Mouse (Mus musculus): ENCODE results near the gene Guca1b. TPM values are rescaled to one million over a fixed set of nuclear protein-coding genes. Genes with fewer than 3 reads are reported as not detected.

Gene Guca1b
- polyA plus RNA-seq, 1 experiment from 2014 or later, result 0.70 TPM

DNA sequence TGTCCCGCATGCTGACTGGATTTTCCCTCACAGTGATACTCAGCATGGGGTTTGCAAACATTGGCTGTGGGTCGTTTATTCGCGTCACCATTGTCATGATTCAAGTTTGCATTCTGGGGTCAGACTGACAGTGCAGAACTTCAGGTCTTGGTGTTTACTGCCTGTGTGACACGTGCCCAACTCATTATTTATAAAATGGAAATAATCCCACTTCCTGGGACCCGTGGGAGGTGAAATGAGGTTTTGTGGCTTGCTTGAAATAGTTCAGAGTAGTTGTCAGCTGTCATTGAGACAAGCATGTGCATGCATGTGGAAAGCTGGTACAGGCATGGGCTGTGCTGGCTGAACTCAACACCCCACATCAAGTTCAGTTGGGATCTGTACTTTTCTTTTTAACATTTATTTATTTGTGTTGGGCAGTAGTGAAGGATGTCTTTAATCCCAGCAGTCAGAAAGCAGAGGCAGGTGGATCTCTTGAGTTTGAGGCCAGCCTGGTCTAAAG, 8.4 kb upstream of the Guca1b start:
- Histone ChIP-seq H3K4me3 (ENCODE audit: low read depth, low read length) (no peak overlapping the region), H3K9ac (ENCODE audit: low read length) (no peak overlapping the region), H3K4me2 (no peak overlapping the region), H3K36me3 (ENCODE audit: control insufficient read depth, insufficient read depth, low read length) (peaks cover 13% of the 10 kb centered on the region), H3K27ac (ENCODE audit: low read depth, low read length) (no peak overlapping the region), H3K4me1 (ENCODE audit: control insufficient read depth, insufficient read depth, low read length) (no peaks in the 10 kb centered on the region), H3K27me3 (ENCODE audit: control insufficient read depth, insufficient read depth, low read length) (no peaks in the 10 kb centered on the region), H3K9me3 (ENCODE audit: control insufficient read depth, low read length) (no peaks in the 10 kb centered on the region)
- WGBS, result 90% methylated on average over 6 of the region's 6 CpGs
- ATAC-seq (ENCODE audit: low FRiP score), result no peak
- DNase-seq (ENCODE audit: low spot score, missing footprints), result no peak

DNA sequence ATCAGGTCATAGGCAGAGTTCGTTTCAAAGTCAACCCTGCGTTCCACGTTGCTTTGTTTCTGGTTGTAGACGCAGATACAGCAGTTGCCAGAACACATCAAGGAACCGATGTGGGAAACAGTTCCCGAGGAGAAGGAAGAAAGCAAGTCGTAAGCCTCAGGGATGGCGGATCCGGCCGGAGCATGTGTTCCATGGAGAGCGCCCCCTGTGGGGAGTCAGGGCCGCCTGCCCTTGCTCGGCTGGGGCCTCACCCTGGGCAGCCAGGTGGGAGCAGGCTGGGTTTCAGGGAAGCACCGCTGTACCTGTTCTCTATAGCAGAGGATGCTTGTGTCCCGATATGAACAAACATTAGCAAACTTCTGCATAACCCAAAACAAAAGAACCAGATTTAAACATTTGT, 7.1 kb upstream of the Guca1b start:
- no peak for DNase-seq (ENCODE audit: low spot score, missing footprints)
- peaks cover 13% of the 10 kb centered on the region for H3K36me3 ChIP-seq (ENCODE audit: control insufficient read depth, insufficient read depth, low read length)
- no peaks in the 10 kb centered on the region; the same call in 1 of the 2 replicates for H3K27me3 ChIP-seq (ENCODE audit: control insufficient read depth, insufficient read depth, low read length)
- 84% methylated on average over 15 of the region's 15 CpGs for WGBS
- no peak overlapping the region for H3K27ac ChIP-seq (ENCODE audit: low read depth, low read length)
- H3K4me3 ChIP-seq (ENCODE audit: low read depth, low read length), result no peak overlapping the region
- H3K4me2 ChIP-seq, result no peak overlapping the region
- H3K4me1 ChIP-seq (ENCODE audit: control insufficient read depth, insufficient read depth, low read length), result no peaks in the 10 kb centered on the region
- no peaks in the 10 kb centered on the region for H3K9me3 ChIP-seq (ENCODE audit: control insufficient read depth, low read length)
- H3K9ac ChIP-seq (ENCODE audit: low read length), result no peak overlapping the region
- ATAC-seq (ENCODE audit: low FRiP score), result no peak

DNA sequence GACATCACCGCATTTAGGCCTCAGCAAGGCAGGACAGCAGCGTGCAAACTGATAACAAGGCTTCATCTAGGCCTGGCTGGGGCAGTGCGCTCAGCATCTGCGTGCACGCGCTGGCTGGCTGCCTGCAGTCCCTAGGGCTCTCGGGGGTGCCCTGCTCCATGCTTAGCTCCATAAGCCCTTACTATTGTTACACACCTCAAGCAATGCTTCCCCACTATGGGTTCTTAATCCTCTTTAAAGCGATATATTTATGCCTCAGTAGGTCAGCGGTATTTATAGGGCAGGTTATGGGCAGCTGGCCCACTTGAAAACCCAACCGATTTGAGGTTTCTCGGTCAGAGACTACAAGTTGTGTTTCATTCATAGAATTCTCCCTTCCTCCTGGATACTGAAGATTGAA, 3.3 kb upstream of the Guca1b start:
- ATAC-seq (ENCODE audit: low FRiP score) (no peak), DNase-seq (ENCODE audit: low spot score, missing footprints) (no peak)
- 48% methylated on average over 11 of the region's 11 CpGs for WGBS
- H3K36me3 ChIP-seq (ENCODE audit: control insufficient read depth, insufficient read depth, low read length), result peaks cover 4% of the 10 kb centered on the region; the same call in 1 of the 2 replicates
- no peak overlapping the region for H3K27ac ChIP-seq (ENCODE audit: low read depth, low read length)
- H3K4me3 ChIP-seq (ENCODE audit: low read depth, low read length), result no peak overlapping the region
- 0 out of 2 replicates have a peak, but pooled peaks cover 3% of the 10 kb centered on the region for H3K4me1 ChIP-seq (ENCODE audit: control insufficient read depth, insufficient read depth, low read length)
- no peaks in the 10 kb centered on the region; the same call in 1 of the 2 replicates for H3K9me3 ChIP-seq (ENCODE audit: control insufficient read depth, low read length)
- no peak overlapping the region for H3K9ac ChIP-seq (ENCODE audit: low read length)
- H3K27me3 ChIP-seq (ENCODE audit: control insufficient read depth, insufficient read depth, low read length), result no peaks in the 10 kb centered on the region; the same call in 1 of the 2 replicates
- no peak overlapping the region for H3K4me2 ChIP-seq

DNA sequence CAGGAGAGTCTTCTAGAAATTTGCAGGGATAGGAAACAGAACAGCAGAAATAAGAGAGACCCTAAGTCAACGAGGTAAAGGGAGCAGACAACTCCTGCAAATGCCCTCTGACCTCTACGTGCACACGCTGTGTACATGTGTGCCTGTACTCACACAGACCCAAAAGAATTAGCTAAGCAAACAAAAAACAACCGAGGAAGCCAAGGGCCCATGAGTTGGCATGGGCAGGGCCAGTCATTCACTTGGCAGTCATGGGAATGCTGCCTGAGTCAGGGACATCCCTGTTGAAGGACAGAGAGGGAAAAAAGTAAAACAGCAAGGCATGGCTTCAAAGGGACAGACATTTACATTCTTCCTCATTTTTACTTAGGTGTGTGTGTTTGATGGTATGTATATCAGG, 1.9 kb upstream of the Guca1b start:
- 90% methylated on average over 4 of the region's 4 CpGs for WGBS
- Histone ChIP-seq H3K9ac (ENCODE audit: low read length) (no peak overlapping the region), H3K27ac (ENCODE audit: low read depth, low read length) (no peak overlapping the region), H3K4me1 (ENCODE audit: control insufficient read depth, insufficient read depth, low read length) (0 out of 2 replicates have a peak, but pooled peaks cover 3% of the 10 kb centered on the region), H3K27me3 (ENCODE audit: control insufficient read depth, insufficient read depth, low read length) (no peaks in the 10 kb centered on the region; the same call in 1 of the 2 replicates), H3K4me3 (ENCODE audit: low read depth, low read length) (no peak overlapping the region), H3K9me3 (ENCODE audit: control insufficient read depth, low read length) (no peaks in the 10 kb centered on the region; the same call in 1 of the 2 replicates), H3K36me3 (ENCODE audit: control insufficient read depth, insufficient read depth, low read length) (0 out of 2 replicates have a peak, but pooled peaks cover 2% of the 10 kb centered on the region), H3K4me2 (no peak overlapping the region)
- ATAC-seq (ENCODE audit: low FRiP score) (no peak), DNase-seq (ENCODE audit: low spot score, missing footprints) (no peak)

DNA sequence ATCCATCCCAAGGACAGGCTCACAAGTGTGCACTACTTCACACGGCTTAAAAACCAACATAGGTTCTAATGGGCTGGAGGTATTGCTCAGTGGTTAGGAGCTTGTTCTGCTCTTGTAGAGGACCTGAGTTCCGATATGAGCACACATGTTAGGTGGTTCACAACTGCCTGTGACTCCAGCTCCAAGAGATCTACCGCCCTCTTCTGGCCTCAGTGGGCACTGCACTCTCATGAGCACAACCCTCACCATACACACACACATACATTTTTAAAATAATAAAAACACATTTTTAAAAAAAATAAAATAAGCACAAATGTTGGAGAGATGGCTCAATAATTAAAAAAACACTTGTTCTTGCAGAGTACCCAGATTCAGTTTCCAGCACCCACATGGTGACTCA, 1.1 kb upstream of the Guca1b start:
- Histone ChIP-seq H3K4me2 (no peak overlapping the region), H3K9ac (ENCODE audit: low read length) (no peak overlapping the region), H3K4me3 (ENCODE audit: low read depth, low read length) (no peak overlapping the region), H3K36me3 (ENCODE audit: control insufficient read depth, insufficient read depth, low read length) (0 out of 2 replicates have a peak, but pooled peaks cover 2% of the 10 kb centered on the region), H3K27ac (ENCODE audit: low read depth, low read length) (no peak overlapping the region), H3K4me1 (ENCODE audit: control insufficient read depth, insufficient read depth, low read length) (0 out of 2 replicates have a peak, but pooled peaks cover 3% of the 10 kb centered on the region), H3K27me3 (ENCODE audit: control insufficient read depth, insufficient read depth, low read length) (no peaks in the 10 kb centered on the region; the same call in 1 of the 2 replicates), H3K9me3 (ENCODE audit: control insufficient read depth, low read length) (no peaks in the 10 kb centered on the region; the same call in 1 of the 2 replicates)
- DNase-seq (ENCODE audit: low spot score, missing footprints) (no peak), ATAC-seq (ENCODE audit: low FRiP score) (no peak)
- WGBS, result 90% methylated on average over 3 of the region's 3 CpGs

DNA sequence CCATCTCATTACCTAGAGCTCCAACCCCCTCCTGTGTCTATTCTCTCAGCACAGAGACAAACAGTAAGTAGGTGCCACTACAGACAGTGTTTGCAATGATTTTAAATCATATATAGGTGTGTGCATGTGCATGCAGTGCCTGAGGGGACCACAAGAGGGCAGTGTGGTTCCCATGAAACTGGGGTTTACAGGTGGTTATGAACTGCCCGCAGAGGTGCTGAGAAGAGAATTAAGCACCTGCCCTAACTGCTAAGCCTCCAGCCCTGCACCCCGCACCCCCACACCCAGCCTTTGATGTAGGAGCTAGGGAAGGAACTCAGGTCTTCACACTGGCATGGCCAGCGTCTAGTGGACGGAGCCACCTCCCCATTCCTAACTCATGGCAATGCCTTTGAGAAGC, 1.5 kb downstream of the Guca1b start:
- 0 out of 2 replicates have a peak, but pooled peaks cover 3% of the 10 kb centered on the region for H3K4me1 ChIP-seq (ENCODE audit: control insufficient read depth, insufficient read depth, low read length)
- peak; percentile 94 for DNase-seq (ENCODE audit: low spot score, missing footprints)
- 52% methylated on average over 4 of the region's 4 CpGs for WGBS
- H3K4me2 ChIP-seq, result no peak overlapping the region
- H3K27me3 ChIP-seq (ENCODE audit: control insufficient read depth, insufficient read depth, low read length), result no peaks in the 10 kb centered on the region; the same call in 1 of the 2 replicates
- ATAC-seq (ENCODE audit: low FRiP score), result no peak
- H3K36me3 ChIP-seq (ENCODE audit: control insufficient read depth, insufficient read depth, low read length), result no peaks in the 10 kb centered on the region
- H3K4me3 ChIP-seq (ENCODE audit: low read depth, low read length), result no peak overlapping the region
- no peak overlapping the region for H3K27ac ChIP-seq (ENCODE audit: low read depth, low read length)
- no peaks in the 10 kb centered on the region; the same call in 1 of the 2 replicates for H3K9me3 ChIP-seq (ENCODE audit: control insufficient read depth, low read length)
- no peak overlapping the region for H3K9ac ChIP-seq (ENCODE audit: low read length)

DNA sequence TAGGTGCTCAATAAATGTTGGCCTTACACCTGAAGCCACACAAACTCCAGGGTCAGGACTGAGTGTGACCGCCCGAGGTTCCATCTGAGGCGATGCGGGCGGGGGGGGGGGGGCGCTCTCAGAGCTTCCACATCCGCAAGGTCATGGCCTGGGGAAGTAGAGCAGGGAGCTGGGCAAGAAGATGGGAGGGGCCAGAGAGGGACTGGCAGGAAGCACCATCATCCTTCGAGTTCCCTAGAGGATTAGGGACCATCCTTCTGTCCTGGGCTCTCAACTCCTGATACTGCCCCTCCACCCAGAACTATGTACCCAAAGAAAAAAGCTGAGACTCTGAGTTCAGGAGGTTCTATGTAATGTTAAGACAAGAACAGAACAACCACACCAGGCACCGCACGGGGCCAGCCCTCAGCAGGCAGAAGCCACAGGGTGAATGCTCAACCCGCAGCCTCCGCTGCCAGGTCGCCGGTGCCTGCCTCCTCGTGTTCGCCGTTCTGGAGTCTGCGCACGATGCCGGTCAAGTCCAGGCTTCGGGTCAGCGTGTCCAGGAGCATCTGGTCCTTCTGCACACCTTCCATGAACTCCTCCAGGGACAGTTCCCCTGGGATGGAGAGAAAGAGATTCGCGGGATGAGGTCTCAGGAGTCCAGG, 9.2 kb downstream of the Guca1b start:
- Histone ChIP-seq H3K4me3 (ENCODE audit: low read depth, low read length) (no peak overlapping the region), H3K27me3 (ENCODE audit: control insufficient read depth, insufficient read depth, low read length) (peaks cover 7% of the 10 kb centered on the region), H3K4me2 (peak overlapping the region; percentile 34), H3K4me1 (ENCODE audit: control insufficient read depth, insufficient read depth, low read length) (0 out of 2 replicates have a peak, but pooled peaks cover 5% of the 10 kb centered on the region), H3K27ac (ENCODE audit: low read depth, low read length) (no peak overlapping the region), H3K36me3 (ENCODE audit: control insufficient read depth, insufficient read depth, low read length) (no peaks in the 10 kb centered on the region), H3K9me3 (ENCODE audit: control insufficient read depth, low read length) (no peaks in the 10 kb centered on the region), H3K9ac (ENCODE audit: low read length) (0 out of 2 replicates have a peak overlapping the region, but pooled peaks have one; percentile 5)
- DNase-seq (ENCODE audit: low spot score, missing footprints), result no peak
- ATAC-seq (ENCODE audit: low FRiP score), result no peak
- WGBS, result 19% methylated on average over 24 of the region's 24 CpGs

DNA sequence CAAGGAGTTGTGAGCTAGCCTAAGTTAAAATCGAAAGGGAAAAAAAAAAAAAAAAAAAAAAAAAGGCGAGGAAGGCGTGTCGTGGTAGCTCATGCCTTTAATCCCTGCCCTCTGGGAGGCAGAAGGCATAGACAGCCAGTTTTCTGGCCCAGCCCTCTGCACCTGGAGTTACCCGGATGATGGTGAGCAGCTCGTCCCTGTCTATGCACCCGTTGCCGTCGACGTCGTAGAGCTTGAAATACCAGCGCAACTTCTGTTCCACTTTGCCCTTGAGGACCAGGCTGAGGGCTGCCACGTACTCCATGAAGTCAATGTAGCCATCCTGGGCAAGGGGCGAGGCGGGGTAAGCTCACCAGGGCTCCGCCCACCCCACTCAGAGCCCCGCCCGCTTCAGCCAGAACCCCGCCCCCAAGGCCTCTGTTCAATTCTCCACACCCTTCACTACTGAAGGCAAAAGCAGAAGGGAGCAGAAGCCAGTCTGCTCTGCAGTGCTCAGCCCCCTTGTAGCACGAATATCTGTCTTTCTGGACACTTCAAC, 10.3 kb downstream of the Guca1b start:
- Histone ChIP-seq H3K27me3 (ENCODE audit: control insufficient read depth, insufficient read depth, low read length) (peaks cover 7% of the 10 kb centered on the region), H3K4me1 (ENCODE audit: control insufficient read depth, insufficient read depth, low read length) (peaks cover 8% of the 10 kb centered on the region; the same call in 1 of the 2 replicates)
- ATAC-seq (ENCODE audit: low FRiP score), result peak; percentile 80

DNA sequence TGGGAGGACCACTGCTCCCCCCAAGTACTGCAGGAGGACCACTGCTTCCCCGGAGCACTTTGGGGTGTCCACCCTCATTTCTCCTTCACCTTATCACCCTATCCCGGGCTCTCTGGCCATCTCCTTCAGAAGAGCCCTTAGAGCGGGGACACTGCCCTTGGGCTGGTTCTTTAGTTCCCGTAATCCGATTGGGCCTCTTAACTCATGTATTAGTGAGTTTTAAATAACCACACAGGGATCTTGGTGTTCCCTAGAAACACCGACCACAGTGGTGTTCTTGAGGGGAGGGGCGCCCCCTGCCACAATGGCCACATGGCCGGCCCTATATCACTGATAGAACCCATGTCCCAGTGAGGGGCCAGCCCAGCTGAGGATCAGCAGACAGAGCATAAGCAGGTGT, 13.9 kb downstream of the Guca1b start:
- Histone ChIP-seq H3K27me3 (ENCODE audit: control insufficient read depth, insufficient read depth, low read length) (peaks cover 6% of the 10 kb centered on the region), H3K4me3 (ENCODE audit: low read depth, low read length) (no peak overlapping the region), H3K4me1 (ENCODE audit: control insufficient read depth, insufficient read depth, low read length) (peaks cover 12% of the 10 kb centered on the region), H3K27ac (ENCODE audit: low read depth, low read length) (no peak overlapping the region), H3K4me2 (no peak overlapping the region), H3K9me3 (ENCODE audit: control insufficient read depth, low read length) (no peaks in the 10 kb centered on the region), H3K36me3 (ENCODE audit: control insufficient read depth, insufficient read depth, low read length) (no peaks in the 10 kb centered on the region), H3K9ac (ENCODE audit: low read length) (no peak overlapping the region)
- ATAC-seq (ENCODE audit: low FRiP score), result no peak
- 85% methylated on average over 8 of the region's 8 CpGs for WGBS
- DNase-seq (ENCODE audit: low spot score, missing footprints), result no peak

More for the DNA sequence above, 10.3 kb downstream of the Guca1b start:
- peak overlapping the region; percentile 34 for H3K4me2 ChIP-seq
- H3K9me3 ChIP-seq (ENCODE audit: control insufficient read depth, low read length), result no peaks in the 10 kb centered on the region
- DNase-seq (ENCODE audit: low spot score, missing footprints), result peak; percentile 94
- WGBS, result 2% methylated on average over 20 of the region's 20 CpGs
- H3K27ac ChIP-seq (ENCODE audit: low read depth, low read length), result no peak overlapping the region
- H3K9ac ChIP-seq (ENCODE audit: low read length), result no peak overlapping the region
- no peak overlapping the region for H3K4me3 ChIP-seq (ENCODE audit: low read depth, low read length)
- H3K36me3 ChIP-seq (ENCODE audit: control insufficient read depth, insufficient read depth, low read length), result no peaks in the 10 kb centered on the region

All from midbrain, embryonic 11.5 days (tissue).